Mouse (Mus musculus) stomach, postnatal 0 days (tissue): Measurements from ENCODE around the gene Shisa6. TPM values are rescaled to one million over a fixed set of nuclear protein-coding genes. Genes with fewer than 3 reads are reported as not detected.

Experiments used
- ATAC-seq: fragments of 200-750 bp; cut with Nextera tagmentation; 2 replicates; pipeline ENCODE4 v1.8.0; 2017; ENCODE audit not compliant: low FRiP score, low TSS enrichment
- DNase-seq: peaks from one replicate; pipeline ENCODE4 v3.0.0-alpha.2; 2016; ENCODE audit warnings: low spot score
- H3K27ac ChIP-seq: fragments of 300-500 bp; sonication (generic); replicated peaks from 2 replicates; pipeline ENCODE4 v1.5.1; 2014; ENCODE audit warnings: mild to moderate bottlenecking, control low read depth
- H3K27me3 ChIP-seq: fragments of 300-500 bp; sonication (generic); 2 replicates; pipeline ENCODE4 v1.6.1; 2014; ENCODE audit warnings: low read length; ENCODE audit not compliant: control insufficient read depth, insufficient read depth
- H3K36me3 ChIP-seq: fragments of 300-500 bp; sonication (generic); 2 replicates; pipeline ENCODE4 v1.6.1; 2014; ENCODE audit warnings: low read length, mixed read lengths; ENCODE audit not compliant: control insufficient read depth, insufficient read depth
- H3K4me1 ChIP-seq: fragments of 300-500 bp; sonication (generic); replicated peaks from 2 replicates; pipeline ENCODE4 v1.6.1; 2014; ENCODE audit warnings: antibody characterized with exemption; ENCODE audit not compliant: control insufficient read depth, insufficient read depth
- H3K4me2 ChIP-seq: fragments of 300-500 bp; sonication (generic); replicated peaks from 2 replicates; pipeline ENCODE4 v1.6.1; 2014; ENCODE audit warnings: low read depth, mild to moderate bottlenecking, control low read depth, moderate library complexity
- H3K4me3 ChIP-seq: fragments of 300-500 bp; sonication (generic); 2 replicates; pipeline ENCODE4 v1.5.1; 2014; ENCODE audit warnings: low read depth, low read length, control low read depth
- H3K9ac ChIP-seq: fragments of 300-500 bp; sonication (generic); 2 replicates; pipeline ENCODE4 v1.6.1; 2014; ENCODE audit warnings: mild to moderate bottlenecking, low read length, control low read depth, mixed read lengths
- H3K9me3 ChIP-seq: fragments of 300-500 bp; sonication (generic); 2 replicates; pipeline ENCODE4 v1.6.1; 2016; ENCODE audit warnings: low read length; ENCODE audit not compliant: control insufficient read depth
- CTCF ChIP-seq: IDR thresholded peaks from 2 replicates; pipeline ENCODE4 v1.5.1; 2016; ENCODE audit warnings: antibody characterized with exemption, low read depth, mild to moderate bottlenecking, moderate library complexity
- EP300 ChIP-seq: optimal IDR thresholded peaks from 2 replicates; pipeline ENCODE3; 2016; ENCODE audit warnings: antibody characterized with exemption
- WGBS: fragments of 180-500 bp; shearing (Covaris S2); extraction: QIAGEN DNeasy Blood & Tissue Kit; methylation state at CpG from one replicate; pipeline ENCODE4 v1.1.7; 2014; 5-methylcytosine and 5-hydroxymethylcytosine counted together
- polyA plus RNA-seq: library from polyadenylated mRNA; unstranded; fragments of >200 nt; fragmentation: Nextera tagmentation; extraction: Ambion mirVana; gene quantifications from 2 replicates; pipeline ENCODE4 v1.2.1, GENCODE M21; 2015

Gene Shisa6
- polyA plus RNA-seq, 1 experiment from 2014 or later, result 0.05 TPM

GRCm38 (mm10) chr11:66371796-66372195, 154.0 kb downstream of the Shisa6 start:
- Histone ChIP-seq H3K4me3 (no peak overlapping the region), H3K9me3 (no peaks in the 10 kb centered on the region), H3K27me3 (no peaks in the 10 kb centered on the region), H3K4me2 (no peak overlapping the region), H3K9ac (no peak overlapping the region), H3K4me1 (no peaks in the 10 kb centered on the region), H3K36me3 (no peaks in the 10 kb centered on the region), H3K27ac (no peak overlapping the region)
- DNase-seq (no peak), ATAC-seq (no peak)
- 74% methylated on average over 3 of the region's 3 CpGs for WGBS
- no peak for TF ChIP-seq EP300
- TF ChIP-seq CTCF, result no peak

DNA sequence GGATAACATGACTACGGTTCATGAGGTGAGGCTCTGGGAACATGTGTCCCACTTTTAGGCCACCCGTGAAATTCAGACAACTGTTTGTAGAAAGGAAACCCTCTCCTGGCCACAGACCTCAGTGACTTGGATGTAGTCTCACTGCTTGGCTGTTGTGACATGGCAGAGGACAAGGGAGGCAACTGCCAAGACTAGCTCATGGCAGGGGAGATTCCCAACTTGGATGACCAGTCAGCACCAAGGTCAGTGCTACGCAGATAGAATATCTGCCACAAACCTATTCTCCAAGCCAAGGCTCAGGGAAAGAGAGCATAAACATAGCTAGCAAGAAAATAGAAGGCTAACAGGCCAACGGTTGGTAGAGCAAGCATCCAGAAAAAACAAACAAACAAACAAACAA, 156.0 kb downstream of the Shisa6 start:
- Histone ChIP-seq H3K9me3 (no peaks in the 10 kb centered on the region), H3K27ac (no peak overlapping the region), H3K4me1 (no peaks in the 10 kb centered on the region), H3K36me3 (no peaks in the 10 kb centered on the region), H3K4me3 (no peak overlapping the region), H3K27me3 (no peaks in the 10 kb centered on the region), H3K4me2 (no peak overlapping the region), H3K9ac (no peak overlapping the region)
- no peak for ATAC-seq
- TF ChIP-seq EP300 (no peak), CTCF (no peak)
- 79% methylated on average over 4 of the region's 4 CpGs for WGBS
- DNase-seq, result no peak

DNA sequence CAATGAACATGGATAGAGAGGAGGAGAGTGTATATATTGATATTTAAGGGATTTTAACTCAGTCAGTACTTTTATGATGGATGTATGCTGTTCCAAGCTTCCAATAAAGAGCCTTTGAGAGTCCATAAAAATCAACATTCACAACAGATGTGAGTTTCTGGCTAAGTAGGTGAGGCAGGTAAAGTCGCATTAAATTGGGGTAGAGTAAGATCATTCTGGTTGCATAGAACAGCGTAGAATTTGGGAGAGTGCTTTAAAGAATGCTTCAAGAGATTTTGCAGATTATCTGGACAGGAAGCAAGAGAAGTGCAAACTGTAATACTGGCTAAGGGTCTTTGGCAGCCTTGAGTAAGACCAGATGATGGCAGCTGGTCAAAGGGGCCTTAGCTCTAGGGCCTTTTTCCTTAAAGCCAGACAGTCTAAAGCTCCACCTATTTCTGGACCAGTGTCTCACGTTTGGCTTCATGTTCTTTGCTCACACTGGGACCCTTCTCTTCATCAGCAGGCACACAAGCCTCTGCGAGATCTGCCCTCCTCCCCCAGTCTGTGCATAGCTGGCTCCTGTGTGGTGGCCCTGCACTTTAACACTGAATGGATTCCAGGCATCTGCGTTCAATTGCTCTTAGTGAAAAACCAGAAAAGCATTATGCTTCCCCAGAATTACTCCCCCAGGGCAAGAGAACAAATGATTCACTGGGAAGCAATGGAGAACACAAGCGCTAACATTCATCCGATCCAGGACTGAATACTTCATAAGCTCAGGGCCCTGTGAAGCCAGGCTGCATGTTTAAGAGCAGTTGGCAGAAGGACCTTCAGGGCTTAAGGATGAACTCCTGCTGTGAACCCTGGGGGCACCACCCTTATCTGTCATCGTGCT, 158.7 kb downstream of the Shisa6 start:
- 54% methylated on average over 8 of the region's 8 CpGs for WGBS
- DNase-seq (no peak), ATAC-seq (no peak)
- H3K27ac ChIP-seq, result no peak overlapping the region
- no peaks in the 10 kb centered on the region for H3K4me1 ChIP-seq
- H3K9ac ChIP-seq, result no peak overlapping the region
- TF ChIP-seq CTCF (no peak), EP300 (no peak)
- no peaks in the 10 kb centered on the region for H3K27me3 ChIP-seq
- no peaks in the 10 kb centered on the region for H3K36me3 ChIP-seq
- no peak overlapping the region for H3K4me2 ChIP-seq
- no peaks in the 10 kb centered on the region for H3K9me3 ChIP-seq
- H3K4me3 ChIP-seq, result no peak overlapping the region

DNA sequence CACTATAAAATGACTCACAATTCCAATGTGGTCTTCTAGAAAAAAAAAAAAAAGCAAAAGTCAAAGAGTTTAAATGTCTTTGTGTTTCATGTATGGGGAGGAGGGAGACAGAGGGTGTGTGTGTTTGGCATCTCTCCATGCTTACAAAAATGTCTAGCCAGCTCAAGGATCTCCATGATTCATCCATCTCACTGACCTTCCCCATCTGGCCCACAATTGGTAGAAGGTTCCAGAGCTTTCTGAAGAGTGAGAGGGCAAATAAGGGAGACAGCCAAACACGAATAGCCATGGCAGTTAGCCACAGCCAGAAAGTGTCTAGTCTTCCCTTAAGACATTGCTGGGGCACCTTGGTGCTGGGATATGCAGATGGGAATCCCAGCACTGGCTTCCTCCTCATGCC, 166.0 kb downstream of the Shisa6 start:
- Histone ChIP-seq H3K27me3 (no peaks in the 10 kb centered on the region), H3K4me3 (no peak overlapping the region), H3K27ac (no peak overlapping the region), H3K4me1 (no peaks in the 10 kb centered on the region), H3K9ac (no peak overlapping the region), H3K36me3 (no peaks in the 10 kb centered on the region), H3K4me2 (no peak overlapping the region), H3K9me3 (no peaks in the 10 kb centered on the region)
- 43% methylated on average over 1 of the region's 1 CpGs for WGBS
- DNase-seq (no peak), ATAC-seq (no peak)
- no peak for TF ChIP-seq CTCF
- no peak for TF ChIP-seq EP300

DNA sequence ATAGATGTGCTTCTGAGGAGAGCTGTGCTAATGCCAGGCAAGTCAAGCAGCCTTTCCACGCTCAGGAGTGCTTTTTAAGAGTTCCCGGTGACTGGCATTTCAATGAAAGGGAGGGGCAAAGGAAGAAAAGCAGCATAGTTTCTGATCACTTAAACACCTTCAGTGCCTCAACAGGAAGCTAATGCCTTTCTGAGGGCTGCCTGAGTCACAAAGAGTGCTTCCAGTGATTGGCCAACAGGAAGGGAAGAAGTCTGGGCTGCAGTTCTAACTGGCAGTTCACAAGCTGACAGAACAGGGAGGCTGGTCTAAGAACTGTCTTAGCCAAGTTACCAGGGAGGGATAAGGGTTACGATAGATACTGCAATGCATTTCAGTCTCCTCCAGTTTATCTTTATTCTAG, 180.9 kb downstream of the Shisa6 start:
- H3K9ac ChIP-seq, result no peak overlapping the region
- H3K9me3 ChIP-seq, result no peaks in the 10 kb centered on the region
- no peak for DNase-seq
- no peak overlapping the region for H3K4me3 ChIP-seq
- no peak overlapping the region for H3K27ac ChIP-seq
- TF ChIP-seq CTCF (no peak), EP300 (no peak)
- no peaks in the 10 kb centered on the region for H3K36me3 ChIP-seq
- no peak for ATAC-seq
- H3K4me2 ChIP-seq, result no peak overlapping the region
- 53% methylated on average over 3 of the region's 3 CpGs for WGBS
- H3K4me1 ChIP-seq, result no peaks in the 10 kb centered on the region
- no peaks in the 10 kb centered on the region for H3K27me3 ChIP-seq

GRCm38 (mm10) chr11:66336313-66336712, 189.5 kb downstream of the Shisa6 start:
- Histone ChIP-seq H3K9me3 (no peaks in the 10 kb centered on the region), H3K27me3 (no peaks in the 10 kb centered on the region), H3K27ac (no peak overlapping the region), H3K4me3 (no peak overlapping the region), H3K9ac (no peak overlapping the region), H3K4me2 (no peak overlapping the region), H3K4me1 (no peaks in the 10 kb centered on the region), H3K36me3 (no peaks in the 10 kb centered on the region)
- TF ChIP-seq EP300, result no peak
- TF ChIP-seq CTCF, result no peak
- no peak for ATAC-seq
- DNase-seq, result no peak
